Mouse (Mus musculus): ENCODE data around the gene Apoc4. TPM values are rescaled to one million over a fixed set of nuclear protein-coding genes. Genes with fewer than 3 reads are reported as not detected.

Gene Apoc4
- 2.8 and 6.1 TPM in 2 replicates for polyA plus RNA-seq (2015; fragmentation: Nextera tagmentation; extraction: Ambion mirVana)

GRCm38 (mm10) chr7:19681202-19681694 is at the start of gene Apoc4, which contains the start of gene Gm44805:
Apoc4 (minus strand) TSS chr7:19681479.
Gm44805 (minus strand) TSS chr7:19681423.
- 58% methylated on average over 8 of the region's 8 CpGs for WGBS

GRCm38 (mm10) chr7:19726541-19726940 is 45.3 kb upstream of the Apoc4 start:
- 0 out of 2 replicates have a peak, but pooled peaks cover 3% of the 10 kb centered on the region for H3K9me3 ChIP-seq (ENCODE audit: control insufficient read depth, low read length)

More at GRCm38 (mm10) chr7:19681202-19681694, at the start of gene Apoc4, which contains the start of gene Gm44805:
- no peaks in the 10 kb centered on the region for H3K27me3 ChIP-seq (ENCODE audit: control insufficient read depth, insufficient read depth, low read length)
- no peak for TF ChIP-seq EP300 (optimal IDR thresholded peaks at IDR 0.05)
- no peak for TF ChIP-seq CTCF (IDR thresholded peaks at IDR 0.05; ENCODE audit: low read depth)
- H3K4me3 ChIP-seq (ENCODE audit: low read depth, low read length), result no peak within 1 kb of the TSS
- no peak within 1 kb of the TSS for H3K4me2 ChIP-seq (replicated peaks; ENCODE audit: low read depth)
- H3K9ac ChIP-seq (ENCODE audit: low read length), result no peak within 1 kb of the TSS
- ATAC-seq (ENCODE audit: low FRiP score, low TSS enrichment), result no peak
- no peaks in the 10 kb centered on the region; the same call in 1 of the 2 replicates for H3K9me3 ChIP-seq (ENCODE audit: control insufficient read depth, low read length)
- DNase-seq (ENCODE audit: low spot score), result no peak
- no peaks in the 10 kb centered on the region for H3K36me3 ChIP-seq (ENCODE audit: control insufficient read depth, insufficient read depth, low read length)
- H3K27ac ChIP-seq (replicated peaks), result no peak within 1 kb of the TSS
- H3K4me1 ChIP-seq (replicated peaks; ENCODE audit: control insufficient read depth, insufficient read depth), result no peaks in the 10 kb centered on the region

GRCm38 (mm10) chr7:19724167-19724566 is 42.9 kb upstream of the Apoc4 start:
- Histone ChIP-seq H3K27me3 (ENCODE audit: control insufficient read depth, insufficient read depth, low read length) (no peaks in the 10 kb centered on the region), H3K9me3 (ENCODE audit: control insufficient read depth, low read length) (peaks cover 6% of the 10 kb centered on the region; the same call in 1 of the 2 replicates), H3K4me2 (replicated peaks; ENCODE audit: low read depth) (no peak overlapping the region), H3K9ac (ENCODE audit: low read length) (no peak overlapping the region), H3K4me1 (replicated peaks; ENCODE audit: control insufficient read depth, insufficient read depth) (no peaks in the 10 kb centered on the region), H3K4me3 (ENCODE audit: low read depth, low read length) (no peak overlapping the region), H3K27ac (replicated peaks) (peak overlapping the region; percentile 40), H3K36me3 (ENCODE audit: control insufficient read depth, insufficient read depth, low read length) (peaks cover 25% of the 10 kb centered on the region)
- TF ChIP-seq CTCF (IDR thresholded peaks at IDR 0.05; ENCODE audit: low read depth) (no peak), EP300 (optimal IDR thresholded peaks at IDR 0.05) (no peak)
- ATAC-seq (ENCODE audit: low FRiP score, low TSS enrichment), result peak; percentile 68
- DNase-seq (ENCODE audit: low spot score), result peak; percentile 86
- WGBS, result 66% methylated on average over 12 of the region's 12 CpGs

More at GRCm38 (mm10) chr7:19726541-19726940, 45.3 kb upstream of the Apoc4 start:
- DNase-seq (ENCODE audit: low spot score) (no peak), ATAC-seq (ENCODE audit: low FRiP score, low TSS enrichment) (no peak)
- H3K27me3 ChIP-seq (ENCODE audit: control insufficient read depth, insufficient read depth, low read length), result no peaks in the 10 kb centered on the region
- WGBS, result 91% methylated on average over 4 of the region's 4 CpGs
- no peak overlapping the region for H3K9ac ChIP-seq (ENCODE audit: low read length)
- peaks cover 39% of the 10 kb centered on the region for H3K36me3 ChIP-seq (ENCODE audit: control insufficient read depth, insufficient read depth, low read length)
- no peaks in the 10 kb centered on the region for H3K4me1 ChIP-seq (replicated peaks; ENCODE audit: control insufficient read depth, insufficient read depth)
- no peak overlapping the region for H3K4me2 ChIP-seq (replicated peaks; ENCODE audit: low read depth)
- no peak for TF ChIP-seq CTCF (IDR thresholded peaks at IDR 0.05; ENCODE audit: low read depth)
- no peak overlapping the region for H3K27ac ChIP-seq (replicated peaks)
- H3K4me3 ChIP-seq (ENCODE audit: low read depth, low read length), result no peak overlapping the region

- Histone ChIP-seq H3K9me3 (ENCODE audit: control insufficient read depth, low read length) (peaks cover 6% of the 10 kb centered on the region; the same call in 1 of the 2 replicates), H3K27ac (replicated peaks) (no peak overlapping the region), H3K27me3 (ENCODE audit: control insufficient read depth, insufficient read depth, low read length) (no peaks in the 10 kb centered on the region), H3K4me1 (replicated peaks; ENCODE audit: control insufficient read depth, insufficient read depth) (no peaks in the 10 kb centered on the region), H3K36me3 (ENCODE audit: control insufficient read depth, insufficient read depth, low read length) (peaks cover 21% of the 10 kb centered on the region), H3K9ac (ENCODE audit: low read length) (no peak overlapping the region), H3K4me3 (ENCODE audit: low read depth, low read length) (no peak overlapping the region), H3K4me2 (replicated peaks; ENCODE audit: low read depth) (no peak overlapping the region)
- DNase-seq (ENCODE audit: low spot score), result no peak
- peak; percentile 18; the same call in 1 of the 2 replicates for ATAC-seq (ENCODE audit: low FRiP score, low TSS enrichment)
- 91% methylated on average over 6 of the region's 6 CpGs for WGBS
- TF ChIP-seq CTCF (IDR thresholded peaks at IDR 0.05; ENCODE audit: low read depth) (no peak), EP300 (optimal IDR thresholded peaks at IDR 0.05) (no peak)
Observed at GRCm38 (mm10) chr7:19722754-19723195, 41.5 kb upstream of the Apoc4 start.

GRCm38 (mm10) chr7:19719200-19719599 is 37.9 kb upstream of the Apoc4 start:
- ATAC-seq (ENCODE audit: low FRiP score, low TSS enrichment), result no peak

GRCm38 (mm10) chr7:19718297-19718952 is 37.1 kb upstream of the Apoc4 start:
- no peak for ATAC-seq (ENCODE audit: low FRiP score, low TSS enrichment)
- no peaks in the 10 kb centered on the region; the same call in 1 of the 2 replicates for H3K4me1 ChIP-seq (replicated peaks; ENCODE audit: control insufficient read depth, insufficient read depth)
- H3K36me3 ChIP-seq (ENCODE audit: control insufficient read depth, insufficient read depth, low read length), result peaks cover 6% of the 10 kb centered on the region
- 91% methylated on average over 5 of the region's 5 CpGs for WGBS
- peaks cover 6% of the 10 kb centered on the region; the same call in 1 of the 2 replicates for H3K9me3 ChIP-seq (ENCODE audit: control insufficient read depth, low read length)
- no peak overlapping the region for H3K4me3 ChIP-seq (ENCODE audit: low read depth, low read length)
- no peaks in the 10 kb centered on the region for H3K27me3 ChIP-seq (ENCODE audit: control insufficient read depth, insufficient read depth, low read length)
- TF ChIP-seq EP300 (optimal IDR thresholded peaks at IDR 0.05), result no peak
- no peak for TF ChIP-seq CTCF (IDR thresholded peaks at IDR 0.05; ENCODE audit: low read depth)
- no peak overlapping the region for H3K9ac ChIP-seq (ENCODE audit: low read length)
- H3K4me2 ChIP-seq (replicated peaks; ENCODE audit: low read depth), result no peak overlapping the region
- no peak overlapping the region for H3K27ac ChIP-seq (replicated peaks)
- DNase-seq (ENCODE audit: low spot score), result no peak

More at GRCm38 (mm10) chr7:19719200-19719599, 37.9 kb upstream of the Apoc4 start:
- Histone ChIP-seq H3K9ac (ENCODE audit: low read length) (no peak overlapping the region), H3K27me3 (ENCODE audit: control insufficient read depth, insufficient read depth, low read length) (no peaks in the 10 kb centered on the region), H3K9me3 (ENCODE audit: control insufficient read depth, low read length) (peaks cover 6% of the 10 kb centered on the region; the same call in 1 of the 2 replicates), H3K4me3 (ENCODE audit: low read depth, low read length) (no peak overlapping the region), H3K4me2 (replicated peaks; ENCODE audit: low read depth) (no peak overlapping the region), H3K27ac (replicated peaks) (no peak overlapping the region), H3K36me3 (ENCODE audit: control insufficient read depth, insufficient read depth, low read length) (peaks cover 6% of the 10 kb centered on the region), H3K4me1 (replicated peaks; ENCODE audit: control insufficient read depth, insufficient read depth) (no peaks in the 10 kb centered on the region; the same call in 1 of the 2 replicates)
- DNase-seq (ENCODE audit: low spot score), result no peak
- TF ChIP-seq EP300 (optimal IDR thresholded peaks at IDR 0.05), result no peak
- no peak for TF ChIP-seq CTCF (IDR thresholded peaks at IDR 0.05; ENCODE audit: low read depth)
- 92% methylated on average over 4 of the region's 4 CpGs for WGBS

Measured in stomach, postnatal 0 days (tissue).